Mouse (Mus musculus) testis, adult 2 months (tissue): Measurements from ENCODE around the gene Dgkg.

ENCODE experiments used
- CTCF ChIP-seq: fragments of 200-500 bp; IDR thresholded peaks from 2 replicates; pipeline ENCODE4 v1.5.1; 2012; ENCODE audit warnings: low read depth, mild to moderate bottlenecking, inconsistent platforms, low read length, moderate library complexity; ENCODE audit not compliant: control insufficient read depth, insufficient read depth, insufficient replicate concordance
- POLR2A ChIP-seq: fragments of 200-500 bp; IDR thresholded peaks from 2 replicates; pipeline ENCODE4 v1.6.1; 2012; ENCODE audit warnings: low read depth, mild to moderate bottlenecking, inconsistent platforms, low read length, moderate library complexity; ENCODE audit not compliant: control insufficient read depth

DNA sequence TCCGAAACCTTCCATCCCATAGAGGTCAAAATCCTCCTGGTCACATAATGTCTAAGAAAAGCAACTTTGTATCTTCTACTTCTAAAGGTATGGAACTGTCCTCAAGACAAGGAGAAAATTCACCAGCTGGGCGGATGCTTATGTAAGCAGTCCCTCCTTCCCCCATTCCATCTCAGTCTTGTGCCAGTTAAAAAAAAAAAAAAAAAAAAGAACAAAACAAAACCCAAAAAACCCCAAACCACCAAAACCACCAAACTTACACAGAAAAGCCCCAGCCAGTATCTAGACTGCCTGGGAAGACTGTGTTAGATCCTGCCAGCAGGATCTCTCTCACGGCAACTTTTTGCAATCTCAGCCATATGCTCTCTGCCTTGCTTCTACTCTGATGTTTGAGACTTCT, 123.9 kb downstream of the Dgkg start:
- TF ChIP-seq POLR2A = no peak
- TF ChIP-seq CTCF = no peak
